Mouse (Mus musculus) lung, adult 2 months (tissue): ENCODE data around the gene Nfe2l3.

ENCODE experiments used
- CTCF ChIP-seq: fragments of 200-500 bp; IDR thresholded peaks from 2 replicates; pipeline ENCODE4 v1.5.1; 2011; ENCODE audit warnings: mild to moderate bottlenecking, low read length, control low read depth; ENCODE audit not compliant: insufficient read depth
- POLR2A ChIP-seq: fragments of 200-500 bp; IDR thresholded peaks from 2 replicates; pipeline ENCODE4 v1.6.1; 2011; ENCODE audit warnings: low read depth, mild to moderate bottlenecking, control low read depth, low read length, borderline replicate concordance; ENCODE audit errors: extremely low read depth

- TF ChIP-seq POLR2A: no peak
- TF ChIP-seq CTCF: no peak
These were observed 33.4 kb upstream of the Nfe2l3 start for GRCm38 (mm10) chr6:51399113-51399518.
